Mouse (Mus musculus) hindbrain, postnatal 0 days (tissue): ENCODE data around the gene Boll. TPM values are rescaled to one million over a fixed set of nuclear protein-coding genes. Genes with fewer than 3 reads are reported as not detected.

Experiments
- ATAC-seq: fragments of 200-750 bp; cut with Nextera tagmentation; 2 replicates; pipeline ENCODE4 v1.8.0; 2017; ENCODE audit warnings: mild to moderate bottlenecking, moderate TSS enrichment, moderate library complexity
- DNase-seq: peaks from one replicate; pipeline ENCODE4 v3.0.0-alpha.2; 2015; ENCODE audit warnings: low spot score
- H3K27ac ChIP-seq: fragments of 300-500 bp; sonication (generic); 2 replicates; pipeline ENCODE4 v1.5.1; 2014; ENCODE audit warnings: mild to moderate bottlenecking
- H3K27me3 ChIP-seq: fragments of 300-500 bp; sonication (generic); 2 replicates; pipeline ENCODE4 v1.6.1; 2014; ENCODE audit warnings: low read length, mixed read lengths; ENCODE audit not compliant: insufficient read depth
- H3K36me3 ChIP-seq: fragments of 300-500 bp; sonication (generic); 2 replicates; pipeline ENCODE4 v1.6.1; 2014; ENCODE audit warnings: low read length, mixed read lengths; ENCODE audit not compliant: insufficient read depth
- H3K4me1 ChIP-seq: fragments of 300-500 bp; sonication (generic); 2 replicates; pipeline ENCODE4 v1.6.1; 2014; ENCODE audit warnings: antibody characterized with exemption, low read length, mixed read lengths; ENCODE audit not compliant: insufficient read depth
- H3K4me2 ChIP-seq: fragments of 300-500 bp; sonication (generic); 2 replicates; pipeline ENCODE4 v1.6.1; 2014; ENCODE audit warnings: low read depth, mild to moderate bottlenecking, low read length, moderate library complexity, mixed read lengths
- H3K4me3 ChIP-seq: fragments of 300-500 bp; sonication (generic); 2 replicates; pipeline ENCODE4 v1.5.1; 2014; ENCODE audit warnings: low read length
- H3K9ac ChIP-seq: fragments of 300-500 bp; sonication (generic); replicated peaks from 2 replicates; pipeline ENCODE4 v1.6.1; 2014; ENCODE audit warnings: mild to moderate bottlenecking, low read length, moderate library complexity, mixed read lengths
- H3K9me3 ChIP-seq: fragments of 300-500 bp; sonication (generic); 2 replicates; pipeline ENCODE4 v1.6.1; 2016; ENCODE audit warnings: low read length, mixed read lengths
- CTCF ChIP-seq: IDR thresholded peaks from 2 replicates; pipeline ENCODE4 v1.5.1; 2016; ENCODE audit warnings: antibody characterized with exemption, control low read depth, low read depth
- WGBS: fragments of 180-500 bp; shearing (Covaris S2); extraction: QIAGEN DNeasy Blood & Tissue Kit; methylation state at CpG from one replicate; pipeline ENCODE4 v1.1.7; 2014; 5-methylcytosine and 5-hydroxymethylcytosine counted together
- polyA plus RNA-seq: library from polyadenylated mRNA; unstranded; fragments of >200 nt; fragmentation: Nextera tagmentation; extraction: Ambion mirVana; gene quantifications from 2 replicates; pipeline ENCODE4 v1.2.1, GENCODE M21; 2015
- total RNA-seq: library from RNA; depleted of rRNA; stranded (reverse); fragments of >200 nt; gene quantifications from 2 replicates; pipeline ENCODE4 v1.2.3, GENCODE M21; 2014

Gene Boll
- total and polyA plus RNA-seq, 2 experiments from 2014 or later: 0.49 TPM; not detected in 1

GRCm38 (mm10) chr1:55212771-55213170 lies 150.5 kb downstream of the Boll start:
- Histone ChIP-seq H3K4me1 (0 out of 2 replicates have a peak, but pooled peaks cover 3% of the 10 kb centered on the region), H3K27ac (no peak overlapping the region), H3K36me3 (no peaks in the 10 kb centered on the region), H3K27me3 (no peaks in the 10 kb centered on the region), H3K9me3 (no peaks in the 10 kb centered on the region), H3K9ac (no peak overlapping the region), H3K4me3 (no peak overlapping the region), H3K4me2 (no peak overlapping the region)
- no peak for DNase-seq
- ATAC-seq: no peak
- 88% methylated on average over 4 of the region's 4 CpGs for WGBS
- TF ChIP-seq CTCF: no peak

- Histone ChIP-seq H3K9me3 (no peaks in the 10 kb centered on the region), H3K4me1 (0 out of 2 replicates have a peak, but pooled peaks cover 3% of the 10 kb centered on the region), H3K9ac (no peak overlapping the region), H3K27ac (peak overlapping the region; percentile 41; the same call in 1 of the 2 replicates), H3K27me3 (no peaks in the 10 kb centered on the region), H3K4me3 (no peak overlapping the region), H3K36me3 (no peaks in the 10 kb centered on the region), H3K4me2 (no peak overlapping the region)
- ATAC-seq: no peak
- DNase-seq: no peak
- WGBS: 78% methylated on average over 8 of the region's 8 CpGs
- no peak for TF ChIP-seq CTCF
Observed at GRCm38 (mm10) chr1:55211081-55211480, 152.2 kb downstream of the Boll start.

- 55% methylated on average over 12 of the region's 12 CpGs for WGBS
- Histone ChIP-seq H3K4me3 (no peak overlapping the region), H3K9me3 (no peaks in the 10 kb centered on the region), H3K27ac (peak overlapping the region; percentile 41; the same call in 1 of the 2 replicates), H3K9ac (no peak overlapping the region), H3K4me2 (peak overlapping the region; percentile 18; the same call in 1 of the 2 replicates), H3K36me3 (no peaks in the 10 kb centered on the region), H3K27me3 (no peaks in the 10 kb centered on the region), H3K4me1 (0 out of 2 replicates have a peak, but pooled peaks cover 3% of the 10 kb centered on the region)
- TF ChIP-seq CTCF: no peak
- DNase-seq (no peak), ATAC-seq (0 out of 2 replicates have a peak, but pooled peaks have one; percentile 40)
Observed at GRCm38 (mm10) chr1:55210202-55210965, 152.9 kb downstream of the Boll start.

- H3K27me3 ChIP-seq: no peaks in the 10 kb centered on the region
- no peak overlapping the region for H3K4me3 ChIP-seq
- H3K36me3 ChIP-seq: no peaks in the 10 kb centered on the region
- no peak for TF ChIP-seq CTCF
- no peak overlapping the region for H3K27ac ChIP-seq
- no peak for ATAC-seq
- 0 out of 2 replicates have a peak, but pooled peaks cover 3% of the 10 kb centered on the region for H3K4me1 ChIP-seq
- WGBS: 75% methylated on average over 5 of the region's 5 CpGs
- H3K9me3 ChIP-seq: no peaks in the 10 kb centered on the region
- no peak overlapping the region for H3K9ac ChIP-seq
- no peak for DNase-seq
- H3K4me2 ChIP-seq: no peak overlapping the region
Observed at GRCm38 (mm10) chr1:55208500-55209140, 154.6 kb downstream of the Boll start.

- no peak overlapping the region for H3K4me3 ChIP-seq
- 0 out of 2 replicates have a peak, but pooled peaks cover 3% of the 10 kb centered on the region for H3K4me1 ChIP-seq
- no peak for TF ChIP-seq CTCF
- ATAC-seq (no peak), DNase-seq (no peak)
- no peak overlapping the region for H3K9ac ChIP-seq
- H3K9me3 ChIP-seq: no peaks in the 10 kb centered on the region
- no peaks in the 10 kb centered on the region for H3K27me3 ChIP-seq
- 80% methylated on average over 6 of the region's 6 CpGs for WGBS
- no peak overlapping the region for H3K4me2 ChIP-seq
- no peaks in the 10 kb centered on the region for H3K36me3 ChIP-seq
- H3K27ac ChIP-seq: no peak overlapping the region
Observed at GRCm38 (mm10) chr1:55207561-55207960, 155.7 kb downstream of the Boll start.

GRCm38 (mm10) chr1:55205808-55206327 lies 157.4 kb downstream of the Boll start:
- ATAC-seq (no peak), DNase-seq (no peak)
- H3K27ac ChIP-seq: no peak overlapping the region
- no peak overlapping the region for H3K4me3 ChIP-seq
- no peak overlapping the region for H3K4me2 ChIP-seq
- peaks cover 5% of the 10 kb centered on the region; the same call in 1 of the 2 replicates for H3K4me1 ChIP-seq
- H3K9ac ChIP-seq: no peak overlapping the region
- no peak for TF ChIP-seq CTCF
- H3K36me3 ChIP-seq: no peaks in the 10 kb centered on the region
- 32% methylated on average over 5 of the region's 5 CpGs for WGBS
- no peaks in the 10 kb centered on the region for H3K9me3 ChIP-seq
- H3K27me3 ChIP-seq: no peaks in the 10 kb centered on the region
